Mouse (Mus musculus) embryonic fibroblast, embryonic 13.5 days (primary cell): ENCODE data around the gene Tcf7.

Experiments
- CTCF ChIP-seq: IDR thresholded peaks from 2 replicates; pipeline ENCODE4 v1.5.1; 2011; ENCODE audit warnings: mild to moderate bottlenecking, control low read depth, low read length, moderate library complexity, borderline replicate concordance; ENCODE audit not compliant: insufficient read depth
- POLR2A ChIP-seq: IDR thresholded peaks from 2 replicates; pipeline ENCODE4 v1.6.1; 2011; ENCODE audit warnings: low read depth, mild to moderate bottlenecking, control low read depth, low read length, moderate library complexity

DNA sequence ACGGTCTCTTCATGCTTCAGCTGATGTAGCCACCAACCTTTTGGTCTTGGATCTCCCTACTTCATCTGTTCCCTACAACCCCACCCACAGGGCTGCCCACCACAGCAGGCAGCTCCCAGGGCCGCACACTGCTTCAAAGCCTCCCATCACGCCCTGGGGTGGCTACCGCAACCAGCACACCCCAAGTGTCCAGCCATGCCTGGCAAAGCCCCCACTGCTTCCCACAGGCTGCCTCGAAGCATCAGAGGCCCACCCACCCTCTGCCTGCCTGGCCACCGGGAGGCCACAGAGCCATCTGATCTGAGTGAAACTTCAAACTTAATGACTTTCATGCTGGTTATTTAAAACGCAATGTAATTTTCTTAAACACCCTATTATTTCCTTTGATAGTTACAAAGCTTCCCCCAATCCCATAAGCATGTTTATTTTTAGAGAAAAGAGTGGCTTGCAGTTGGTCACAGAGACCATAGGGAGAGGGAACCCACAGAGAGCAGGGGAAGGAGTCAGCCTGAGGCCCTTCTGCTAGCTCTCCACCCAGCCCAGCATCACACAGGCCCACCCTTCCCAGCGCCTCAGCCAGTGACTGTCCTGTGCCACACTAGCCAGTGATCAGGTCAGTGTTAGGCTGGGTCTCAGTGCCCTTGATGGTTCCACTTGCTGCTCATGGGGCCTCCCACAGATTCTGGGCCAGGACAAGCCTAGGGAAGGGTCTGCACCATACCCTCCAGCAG is 10.9 kb downstream of the Tcf7 start:
- TF ChIP-seq POLR2A (no peak), CTCF (no peak)
